ENCODE assay signal across 8 mouse cellular contexts in genomic region chr16:10785371-10786231, GRCm38 (mm10). TPM values are rescaled to one million over a fixed set of nuclear protein-coding genes. Genes with fewer than 3 reads are reported as not detected.
A peak's percentile ranks its signal among the peaks of the same experiment; 100 is the strongest.
DNase-seq lines count a peak whose midpoint lies in the region; ATAC-seq and TF ChIP-seq lines count a peak whose summit lies in the region.

Gene Socs1 (minus strand): TSS chr16:10785536.

- TF ChIP-seq CTCF in brain, embryonic 14.5 days (IDR thresholded peaks at IDR 0.05; ENCODE audit: borderline replicate concordance, extremely low read depth, insufficient read depth, insufficient read length), result no peak

- H3K27me3 ChIP-seq in erythroblast, embryonic 14.5 days (ENCODE audit: control insufficient read depth), result peaks cover 51% of the 10 kb centered on the region
- H3K27me3 ChIP-seq in heart, embryonic 11.5 days (ENCODE audit: control insufficient read depth, insufficient read depth, low read length), result peaks cover 4% of the 10 kb centered on the region; the same call in 1 of the 2 replicates
- no peaks in the 10 kb centered on the region for H3K27me3 ChIP-seq in kidney, embryonic 16.5 days (ENCODE audit: insufficient read depth, low read length)
- H3K27me3 ChIP-seq in liver, embryonic 12.5 days (replicated peaks), result peaks cover 74% of the 10 kb centered on the region
- H3K27me3 ChIP-seq in stomach, embryonic 15.5 days (replicated peaks), result no peaks in the 10 kb centered on the region

- peak; percentile 81 for ATAC-seq in heart, embryonic 11.5 days (replicated peaks; ENCODE audit: insufficient number of reproducible peaks, low FRiP score, low TSS enrichment)
- peak; percentile 88 for ATAC-seq in kidney, embryonic 16.5 days (ENCODE audit: low FRiP score, low TSS enrichment)
- ATAC-seq in liver, embryonic 12.5 days, result peak; percentile 79
- ATAC-seq in stomach, embryonic 15.5 days (ENCODE audit: insufficient read depth, low FRiP score, low read depth), result peak; percentile 81

- peak; percentile 77 for TF ChIP-seq POLR2A in brain, embryonic 14.5 days (IDR thresholded peaks at IDR 0.05; ENCODE audit: borderline replicate concordance, extremely low read depth, insufficient read depth, insufficient read length, poor library complexity, severe bottlenecking)

- peak within 1 kb of the TSS; percentile 90 for H3K4me3 ChIP-seq in erythroblast, embryonic 14.5 days (replicated peaks)
- peak within 1 kb of the TSS; percentile 74 for H3K4me3 ChIP-seq in heart, embryonic 11.5 days (ENCODE audit: low read depth, low read length)
- peak within 1 kb of the TSS; percentile 75 for H3K4me3 ChIP-seq in kidney, embryonic 16.5 days (ENCODE audit: low read length)
- H3K4me3 ChIP-seq in liver, embryonic 12.5 days, result peak within 1 kb of the TSS; percentile 81
- H3K4me3 ChIP-seq in stomach, embryonic 15.5 days (replicated peaks), result peak within 1 kb of the TSS; percentile 76

- H3K4me1 ChIP-seq in erythroblast, embryonic 14.5 days (ENCODE audit: control insufficient read depth), result peaks cover 26% of the 10 kb centered on the region
- H3K4me1 ChIP-seq in heart, embryonic 11.5 days (ENCODE audit: control insufficient read depth, insufficient read depth, low read length), result peaks cover 48% of the 10 kb centered on the region
- H3K4me1 ChIP-seq in kidney, embryonic 16.5 days (ENCODE audit: insufficient read depth, low read length), result peaks cover 38% of the 10 kb centered on the region
- H3K4me1 ChIP-seq in liver, embryonic 12.5 days, result peaks cover 41% of the 10 kb centered on the region
- peaks cover 41% of the 10 kb centered on the region for H3K4me1 ChIP-seq in stomach, embryonic 15.5 days

- H3K9me3 ChIP-seq in erythroblast, embryonic 14.5 days (ENCODE audit: control insufficient read depth, low read length), result peaks cover 7% of the 10 kb centered on the region; the same call in 1 of the 2 replicates
- H3K9me3 ChIP-seq in heart, embryonic 11.5 days (replicated peaks; ENCODE audit: control insufficient read depth, low read length), result no peaks in the 10 kb centered on the region
- no peaks in the 10 kb centered on the region for H3K9me3 ChIP-seq in kidney, embryonic 16.5 days (ENCODE audit: low read length)
- H3K9me3 ChIP-seq in liver, embryonic 12.5 days (replicated peaks), result no peaks in the 10 kb centered on the region
- no peaks in the 10 kb centered on the region for H3K9me3 ChIP-seq in stomach, embryonic 15.5 days

- H3K36me3 ChIP-seq in erythroblast, embryonic 14.5 days (ENCODE audit: control insufficient read depth), result no peaks in the 10 kb centered on the region
- no peaks in the 10 kb centered on the region for H3K36me3 ChIP-seq in heart, embryonic 11.5 days (ENCODE audit: control insufficient read depth, insufficient read depth, low read length)
- H3K36me3 ChIP-seq in kidney, embryonic 16.5 days (ENCODE audit: insufficient read depth, low read length), result no peaks in the 10 kb centered on the region
- no peaks in the 10 kb centered on the region for H3K36me3 ChIP-seq in liver, embryonic 12.5 days
- no peaks in the 10 kb centered on the region for H3K36me3 ChIP-seq in stomach, embryonic 15.5 days

- WGBS in heart, embryonic 11.5 days (ENCODE audit: insufficient replicate concordance), result under 1% methylated on average over 56 of the region's 59 CpGs
- WGBS in kidney, embryonic 16.5 days, result under 1% methylated on average over 58 of the region's 59 CpGs
- under 1% methylated on average over 59 of the region's 59 CpGs for WGBS in liver, embryonic 12.5 days (ENCODE audit: insufficient replicate concordance)
- under 1% methylated on average over 51 of the region's 59 CpGs for WGBS in stomach, embryonic 15.5 days

- H3K9ac ChIP-seq in heart, embryonic 11.5 days (ENCODE audit: low read depth, low read length), result peak within 1 kb of the TSS; percentile 84
- peak within 1 kb of the TSS; percentile 83 for H3K9ac ChIP-seq in kidney, embryonic 16.5 days (replicated peaks; ENCODE audit: low read length)
- H3K9ac ChIP-seq in liver, embryonic 12.5 days, result peak within 1 kb of the TSS; percentile 76
- peak within 1 kb of the TSS; percentile 66 for H3K9ac ChIP-seq in stomach, embryonic 15.5 days

- peak within 1 kb of the TSS; percentile 96 for H3K27ac ChIP-seq in heart, embryonic 11.5 days (ENCODE audit: low read depth, low read length)
- peak within 1 kb of the TSS; percentile 99 for H3K27ac ChIP-seq in kidney, embryonic 16.5 days (ENCODE audit: low read length)
- peak within 1 kb of the TSS; percentile 82 for H3K27ac ChIP-seq in liver, embryonic 12.5 days
- peak within 1 kb of the TSS; percentile 100 for H3K27ac ChIP-seq in stomach, embryonic 15.5 days

- DNase-seq in CD4-positive helper T cell, adult 2 months (ENCODE audit: low read depth, low spot score), result peak; percentile 99
- peak; percentile 96 for DNase-seq in brain, embryonic 14.5 days (ENCODE audit: low read depth)
- DNase-seq in natural killer cell, adult 2 months (ENCODE audit: low spot score in 2 of 2), result peak; percentile 88 to 90

- H3K4me2 ChIP-seq in heart, embryonic 11.5 days, result peak within 1 kb of the TSS; percentile 92
- H3K4me2 ChIP-seq in kidney, embryonic 16.5 days (replicated peaks; ENCODE audit: low read depth, low read length), result peak within 1 kb of the TSS; percentile 93
- H3K4me2 ChIP-seq in liver, embryonic 12.5 days, result peak within 1 kb of the TSS; percentile 99
- peak within 1 kb of the TSS; percentile 96 for H3K4me2 ChIP-seq in stomach, embryonic 15.5 days

RNA-seq across cellular contexts. Expression of gene Socs1, which starts in this region (rescaled TPM):
- polyA plus RNA-seq in brain, embryonic 14.5 days (2012; rRNA removed), result 1.9 and 2.2 TPM in 2 replicates
- polyA plus RNA-seq in erythroblast, embryonic 14.5 days (2012), result 0.13 and 0.19 TPM in 2 replicates
- 4.8 and 5.3 TPM in 2 replicates for polyA plus RNA-seq in heart, embryonic 11.5 days (2014; fragmentation: Nextera tagmentation; extraction: Ambion mirVana)
- 5.8 and 7.3 TPM in 2 replicates for polyA plus RNA-seq in kidney, embryonic 16.5 days (2015; fragmentation: Nextera tagmentation; extraction: Ambion mirVana)
- 1.8 TPM in 2 replicates for polyA plus RNA-seq in liver, embryonic 12.5 days (2016; fragmentation: Nextera tagmentation; extraction: Ambion mirVana)
- 9.0 and 10.2 TPM in 2 replicates for polyA plus RNA-seq in stomach, embryonic 15.5 days (2015; fragmentation: Nextera tagmentation; extraction: Ambion mirVana)

Comparison
In these comparisons a context has a peak if more than half of its experiments do, and no peak if none do; other contexts are left out.
1. Peak in every context shown above with its lines: DNase-seq, ATAC-seq, H3K4me3 ChIP-seq and H3K27ac ChIP-seq.